Mouse (Mus musculus): Measurements from ENCODE around the gene Dst. TPM values are rescaled to one million over a fixed set of nuclear protein-coding genes. Genes with fewer than 3 reads are reported as not detected.

The Dst gene
- total RNA-seq, 2 experiments from 2014 or later: 186 to 223 TPM

DNA sequence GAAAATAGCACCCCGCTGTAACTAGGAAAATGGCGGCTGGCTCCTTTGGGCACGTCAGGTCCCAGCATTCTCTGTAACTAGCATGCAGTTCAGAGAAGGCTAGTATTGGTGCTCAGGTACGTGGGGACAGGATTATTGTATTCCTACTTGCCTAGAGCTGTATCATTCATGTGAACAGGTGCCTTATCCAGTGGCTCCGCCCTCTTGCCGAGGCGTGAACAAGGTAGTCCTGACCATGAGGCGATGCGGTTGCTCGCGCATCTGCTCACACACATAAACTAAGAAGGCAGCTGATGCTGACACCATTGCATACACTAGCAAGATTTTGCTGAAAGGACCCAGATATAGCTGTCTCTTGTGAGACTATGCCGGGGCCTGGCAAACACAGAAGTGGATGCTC lies 401.4 kb downstream of the Dst start:
- DNase-seq (ENCODE audit: extremely low spot score in 1 of 2, low spot score in 1 of 2): no peak

DNA sequence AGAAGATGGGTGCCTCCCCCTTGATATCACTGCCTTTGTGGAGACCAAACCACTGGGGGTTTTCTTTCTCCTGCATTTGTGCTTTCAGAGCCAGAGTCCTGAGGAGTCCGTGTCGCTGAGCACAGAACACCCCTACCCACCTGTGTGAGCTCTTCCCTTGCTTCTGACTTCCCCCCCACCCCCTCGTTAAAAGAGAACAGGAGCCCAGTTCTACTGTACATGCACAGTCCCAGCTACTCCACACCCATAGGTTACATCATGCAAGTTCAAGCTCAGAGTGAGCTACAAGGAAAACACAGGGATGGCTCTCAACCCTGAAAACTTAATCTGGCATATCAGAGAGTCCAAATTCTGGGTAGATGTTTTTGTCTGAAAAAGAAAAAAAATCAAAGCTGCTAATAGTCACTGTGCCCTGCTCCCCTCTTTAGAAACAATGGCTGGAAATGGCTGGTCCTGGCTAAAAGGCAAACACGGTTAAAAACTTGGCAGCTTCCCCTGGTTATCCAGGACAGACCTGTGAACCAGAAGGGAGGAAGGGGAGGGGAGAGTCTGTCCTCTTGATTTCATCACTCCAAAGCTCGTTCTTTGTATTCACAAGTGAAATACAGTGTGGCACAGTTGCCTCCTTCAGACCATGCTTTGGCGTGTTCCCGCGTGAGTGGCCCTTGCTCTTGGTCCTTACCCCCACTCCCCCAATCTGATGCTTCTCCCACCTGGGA lies 402.7 kb downstream of the Dst start:
- DNase-seq (ENCODE audit: extremely low spot score in 1 of 2, low spot score in 1 of 2): no peak

DNA sequence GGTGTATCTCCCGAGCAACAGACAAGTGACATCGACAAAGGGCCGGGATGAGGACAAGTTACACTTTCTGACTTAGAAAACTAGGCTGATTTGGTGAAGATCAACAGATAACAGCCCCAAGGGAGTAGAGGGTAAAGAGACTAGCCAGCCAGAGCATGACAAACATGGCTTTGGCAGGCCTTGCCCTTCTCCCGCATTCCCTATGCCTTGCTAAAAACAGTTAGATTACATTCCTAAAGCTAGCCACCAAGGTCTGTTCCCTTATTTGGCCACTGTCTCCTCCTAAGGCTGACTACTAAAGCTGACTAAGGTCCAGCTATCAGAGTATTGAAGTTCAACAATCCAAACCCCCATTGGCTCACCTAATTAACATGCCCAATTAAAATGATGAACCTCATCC lies 404.8 kb downstream of the Dst start:
- DNase-seq (ENCODE audit: extremely low spot score in 1 of 2, low spot score in 1 of 2): no peak

DNA sequence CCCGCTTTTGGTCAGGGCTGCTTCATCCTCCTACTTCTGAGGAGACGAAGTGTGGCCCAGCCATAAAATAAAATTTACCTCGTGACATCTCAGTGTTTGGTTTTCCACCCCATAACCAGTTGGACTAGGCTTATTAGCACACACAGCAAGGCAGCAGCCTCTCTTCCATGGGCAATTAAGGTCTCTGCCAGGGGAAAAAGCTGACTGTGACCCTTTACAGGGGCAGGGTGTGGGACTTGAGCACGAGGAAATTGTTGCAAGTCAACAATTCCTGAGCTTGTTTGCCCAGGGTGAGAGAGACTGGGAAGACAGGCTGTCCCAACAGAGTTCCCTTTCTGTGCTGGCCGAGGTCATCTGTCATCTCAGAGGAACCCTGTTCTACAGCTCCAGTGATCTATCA lies 407.4 kb downstream of the Dst start:
- DNase-seq (ENCODE audit: extremely low spot score in 1 of 2, low spot score in 1 of 2): no peak

DNA sequence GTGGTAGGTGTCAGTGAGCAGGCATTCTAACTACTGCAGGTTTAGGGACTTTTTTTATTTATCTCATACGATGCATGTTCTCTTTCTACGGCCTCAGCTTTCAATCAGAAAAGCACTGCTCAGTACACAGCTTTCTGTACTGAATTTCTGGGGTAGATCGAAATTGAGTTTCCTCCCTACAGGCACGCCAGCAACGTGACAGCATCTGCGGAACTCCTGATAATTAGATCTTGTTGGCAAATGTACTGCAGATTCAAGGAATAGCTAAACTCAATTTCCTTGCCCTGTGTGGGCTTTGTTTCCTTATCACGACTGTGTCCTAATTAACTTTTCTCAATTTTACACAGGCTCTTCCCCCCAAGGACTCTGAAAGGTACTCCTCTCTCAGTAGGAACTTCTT lies 416.2 kb downstream of the Dst start:
- DNase-seq (ENCODE audit: extremely low spot score in 1 of 2, low spot score in 1 of 2): no peak

DNA sequence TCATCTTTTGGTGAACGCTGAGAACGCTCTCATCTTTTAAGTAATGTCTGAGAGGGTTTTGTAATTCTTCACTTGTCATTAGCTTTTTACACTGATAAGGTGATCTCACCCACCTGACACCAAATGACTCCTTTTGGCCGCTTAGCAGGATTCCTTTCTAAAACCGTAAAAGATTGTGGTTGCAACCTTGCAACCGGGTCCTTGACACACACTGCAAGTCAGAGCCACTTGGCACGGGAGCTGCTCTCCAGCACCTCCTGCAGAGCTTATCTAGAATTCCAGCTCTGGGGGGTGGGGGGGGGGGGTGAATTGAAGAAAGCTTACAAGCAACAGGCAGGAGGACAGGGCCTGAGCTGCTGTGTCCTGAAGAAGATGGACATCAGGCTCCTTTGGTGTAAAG lies 420.6 kb downstream of the Dst start:
- no peak for DNase-seq (ENCODE audit: extremely low spot score in 1 of 2, low spot score in 1 of 2)

DNA sequence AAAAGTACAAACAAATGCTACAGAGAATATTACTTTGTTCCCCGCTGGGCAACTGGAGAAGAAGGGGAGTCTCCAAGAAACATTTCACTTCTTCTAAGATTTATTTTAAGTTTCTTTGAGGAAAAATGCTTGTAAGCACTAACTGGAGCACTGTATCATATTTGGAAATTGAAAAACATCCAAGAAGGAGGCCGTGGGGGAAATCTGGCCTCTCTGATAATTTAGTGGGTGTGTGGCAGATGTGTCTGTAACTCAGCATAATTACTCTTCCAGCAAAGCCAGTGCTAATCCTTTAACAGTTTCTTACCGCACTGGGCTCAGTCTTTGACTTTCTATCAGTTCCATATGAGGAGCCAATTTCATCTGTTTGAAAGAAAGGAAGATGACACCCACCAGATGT lies 423.7 kb downstream of the Dst start:
- DNase-seq (ENCODE audit: extremely low spot score in 1 of 2, low spot score in 1 of 2): no peak

Small RNA genes lying within 50 kb of the gene (microRNA-seq; reads per million reads assigned to microRNA genes)
- gene Mir6896: 0.37 to 0.80 reads per million in 2 experiments

Other genes with a start within 250 kb of the Dst start
- 1 to 10 TPM; 5.1 to 5.2 TPM for gene Prim2, start 238.4 kb upstream of the Dst start, total RNA-seq (2021)
- 10 to 100 TPM; 24.0 to 25.3 TPM for gene Rab23, start 188.3 kb upstream of the Dst start, total RNA-seq (2021)
- gene Bag2, start 150.4 kb upstream of the Dst start, total RNA-seq (2021): 1 to 10 TPM; 8.7 to 9.8 TPM
- 10 to 100 TPM; 45.6 to 52.3 TPM for gene Zfp451, start 93.6 kb upstream of the Dst start, total RNA-seq (2021)
- gene Bend6, start 409 bp upstream of the Dst start, total RNA-seq (2021): 10 to 100 TPM; 68.7 to 72.5 TPM

Data from layer of hippocampus, postnatal 25 days (tissue).